Mouse (Mus musculus) liver, postnatal 0 days (tissue): ENCODE results near the gene Atl1.

Experiments
- CTCF ChIP-seq: sonication (generic); IDR thresholded peaks from 2 replicates; pipeline ENCODE4 v1.5.1; 2016; ENCODE audit warnings: antibody characterized with exemption, low read depth
- EP300 ChIP-seq: IDR thresholded peaks from 2 replicates; pipeline ENCODE4 v1.6.1; 2016; ENCODE audit warnings: antibody characterized with exemption, low read depth, mild to moderate bottlenecking

- TF ChIP-seq CTCF, result peak; percentile 54
- TF ChIP-seq EP300, result no peak
These were observed 90.5 kb downstream of the Atl1 start for GRCm38 (mm10) chr12:69982874-69983273.
